ENCODE assay signal across 15 mouse cellular contexts in genomic region chr3:68686852-68687560, GRCm38 (mm10). TPM values are rescaled to one million over a fixed set of nuclear protein-coding genes. Genes with fewer than 3 reads are reported as not detected.
DNase-seq lines count a peak whose midpoint lies in the region; ATAC-seq and TF ChIP-seq lines count a peak whose summit lies in the region.
"Had no signal": no experiment of that assay in that cellular context is flagged by ENCODE, and none has a peak within 500 bp of the region (broad histone marks: within the 10 kb centered on the region; RNA-seq: fewer than 3 reads in every experiment).

No protein-coding gene starts in this region.

- DNase-seq in layer of hippocampus, postnatal 14 days (ENCODE audit: low spot score in 2 of 2), result peak; percentile 12 to 46
- DNase-seq in layer of hippocampus, adult 8-10 months (ENCODE audit: low spot score in 2 of 2), result no peak
- peak; percentile 15 for DNase-seq in urinary bladder, postnatal 14 days (ENCODE audit: low spot score)
- DNase-seq in urinary bladder, postnatal 10 days (ENCODE audit: low spot score), result no peak
- DNase-seq in liver, postnatal 0 days, result no peak
- DNase-seq: embryo, embryonic 11 days; kidney, postnatal 10 days; thymus, postnatal 14 days had no signal

- no peaks in the 10 kb centered on the region for H3K9me3 ChIP-seq in forebrain, embryonic 15.5 days
- H3K9me3 ChIP-seq in forebrain, embryonic 12.5 days, result no peaks in the 10 kb centered on the region
- H3K9me3 ChIP-seq in liver, postnatal 0 days (ENCODE audit: low read length), result no peaks in the 10 kb centered on the region
- H3K9me3 ChIP-seq: heart, embryonic 12.5 days; limb, embryonic 12.5 days; lung, embryonic 15.5 days; midbrain, embryonic 12.5 days had no signal

- H3K36me3 ChIP-seq in forebrain, embryonic 15.5 days, result no peaks in the 10 kb centered on the region
- H3K36me3 ChIP-seq in forebrain, embryonic 12.5 days (replicated peaks), result no peaks in the 10 kb centered on the region
- no peaks in the 10 kb centered on the region for H3K36me3 ChIP-seq in liver, postnatal 0 days (replicated peaks; ENCODE audit: insufficient read depth, low read length)
- H3K36me3 ChIP-seq: heart, embryonic 12.5 days; limb, embryonic 12.5 days; lung, embryonic 15.5 days; midbrain, embryonic 12.5 days had no signal

- peaks cover 9% of the 10 kb centered on the region for H3K4me1 ChIP-seq in forebrain, embryonic 15.5 days
- no peaks in the 10 kb centered on the region for H3K4me1 ChIP-seq in forebrain, embryonic 12.5 days
- H3K4me1 ChIP-seq in liver, postnatal 0 days (ENCODE audit: insufficient read depth), result no peaks in the 10 kb centered on the region; the same call in 1 of the 2 replicates
- H3K4me1 ChIP-seq: limb, embryonic 12.5 days; midbrain, embryonic 12.5 days had no signal

- 48% methylated on average over 8 of the region's 8 CpGs for WGBS in forebrain, embryonic 15.5 days
- WGBS in forebrain, embryonic 12.5 days, result 74% methylated on average over 8 of the region's 8 CpGs
- WGBS in liver, postnatal 0 days (ENCODE audit: insufficient replicate concordance), result 66% methylated on average over 8 of the region's 8 CpGs

- H3K4me2 ChIP-seq in forebrain, embryonic 15.5 days (replicated peaks), result no peak overlapping the region
- no peak overlapping the region for H3K4me2 ChIP-seq in forebrain, embryonic 12.5 days
- H3K4me2 ChIP-seq in liver, postnatal 0 days (ENCODE audit: low read depth, low read length), result no peak overlapping the region
- H3K4me2 ChIP-seq: heart, embryonic 12.5 days; limb, embryonic 12.5 days; lung, embryonic 15.5 days; midbrain, embryonic 12.5 days had no signal

- no peak overlapping the region for H3K4me3 ChIP-seq in forebrain, embryonic 15.5 days
- no peak overlapping the region for H3K4me3 ChIP-seq in forebrain, embryonic 12.5 days (replicated peaks)
- H3K4me3 ChIP-seq in liver, postnatal 0 days (ENCODE audit: low read depth, low read length), result no peak overlapping the region
- H3K4me3 ChIP-seq: heart, embryonic 12.5 days; limb, embryonic 12.5 days; lung, embryonic 15.5 days; midbrain, embryonic 12.5 days had no signal

- H3K27ac ChIP-seq in forebrain, embryonic 15.5 days (replicated peaks), result peak overlapping the region; percentile 56; the same call in 1 of the 2 replicates
- no peak overlapping the region for H3K27ac ChIP-seq in forebrain, embryonic 12.5 days
- no peak overlapping the region for H3K27ac ChIP-seq in liver, postnatal 0 days (ENCODE audit: low read depth)
- H3K27ac ChIP-seq: limb, embryonic 12.5 days; lung, embryonic 15.5 days; midbrain, embryonic 12.5 days had no signal

- no peaks in the 10 kb centered on the region for H3K27me3 ChIP-seq in forebrain, embryonic 15.5 days
- H3K27me3 ChIP-seq in forebrain, embryonic 12.5 days, result no peaks in the 10 kb centered on the region
- H3K27me3 ChIP-seq in liver, postnatal 0 days (ENCODE audit: insufficient read depth, low read length), result no peaks in the 10 kb centered on the region
- H3K27me3 ChIP-seq: CH12.LX; heart, embryonic 12.5 days; lung, embryonic 15.5 days; midbrain, embryonic 12.5 days had no signal

- TF ChIP-seq CTCF in liver, postnatal 0 days (IDR thresholded peaks at IDR 0.05; ENCODE audit: low read depth), result no peak

- no peak for TF ChIP-seq EP300 in liver, postnatal 0 days (IDR thresholded peaks at IDR 0.05; ENCODE audit: low read depth)

- ATAC-seq in forebrain, embryonic 15.5 days (replicated peaks), result peak; percentile 79; the same call in 1 of the 2 replicates
- no peak for ATAC-seq in forebrain, embryonic 12.5 days (ENCODE audit: low FRiP score)
- ATAC-seq in liver, postnatal 0 days, result no peak

- H3K9ac ChIP-seq in forebrain, embryonic 15.5 days (replicated peaks), result no peak overlapping the region
- no peak overlapping the region for H3K9ac ChIP-seq in forebrain, embryonic 12.5 days
- H3K9ac ChIP-seq in liver, postnatal 0 days (replicated peaks), result no peak overlapping the region
- H3K9ac ChIP-seq: heart, embryonic 12.5 days; limb, embryonic 12.5 days; lung, embryonic 15.5 days; midbrain, embryonic 12.5 days had no signal

RNA-seq across cellular contexts. Expression of gene Il12a, which starts 3.4 kb away (rescaled TPM):
- 0.19 and 0.46 TPM in 2 replicates for polyA plus RNA-seq in forebrain, embryonic 15.5 days (2015; fragmentation: Nextera tagmentation; extraction: Ambion mirVana)
- polyA plus RNA-seq in forebrain, embryonic 12.5 days (2016; fragmentation: Nextera tagmentation; extraction: Ambion mirVana), result 0.24 TPM in 1 of 2 replicates, not detected in the other
- total RNA-seq in layer of hippocampus, postnatal 14 days (2021), result under 1 TPM; 0.50 to 0.51 TPM
- 1 to 10 TPM in 2 of 4 experiments, under 1 TPM in 2; 0.52 to 2.6 (median 0.98) TPM for total RNA-seq in layer of hippocampus, adult 8-10 months (2022)
- 3.1 and 3.2 TPM in 2 replicates for polyA plus RNA-seq in liver, postnatal 0 days (2015; fragmentation: Nextera tagmentation; extraction: Ambion mirVana)
- polyA plus RNA-seq: limb, embryonic 12.5 days; midbrain, embryonic 12.5 days had no signal

Comparison
In these comparisons a context has a peak if more than half of its experiments do, and no peak if none do; other contexts are left out.
1. DNase-seq: peak in layer of hippocampus, postnatal 14 days (2 of 2) and urinary bladder, postnatal 14 days (single experiment); none in layer of hippocampus, adult 8-10 months (0 of 2), urinary bladder, postnatal 10 days (single experiment) and liver, postnatal 0 days (single experiment).